ENCODE assay signal across 18 mouse cellular contexts in the genomic region with DNA sequence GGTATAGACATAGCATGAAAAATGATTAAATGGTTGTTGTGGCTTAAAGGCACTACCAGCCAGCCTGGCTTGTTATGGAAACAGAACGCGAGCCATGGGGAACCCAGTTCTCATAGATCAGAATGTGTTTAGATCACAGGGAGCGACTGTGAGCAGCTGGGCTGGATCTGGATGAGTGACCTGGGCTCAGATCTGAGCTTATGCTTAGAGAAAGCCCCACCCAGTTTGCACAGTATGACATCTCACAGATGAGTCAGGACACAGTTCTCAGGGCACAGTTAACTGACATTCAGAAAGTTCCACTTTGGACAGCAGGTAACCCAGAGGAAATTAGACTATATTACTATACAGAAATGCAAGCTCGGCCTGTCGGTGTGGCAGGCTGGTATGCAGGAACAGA.
"Had no signal": no experiment of that assay in that cellular context is flagged by ENCODE, and none has a peak within 500 bp of the region (broad histone marks: within the 10 kb centered on the region; RNA-seq: fewer than 3 reads in every experiment).

No protein-coding gene starts in this region.

- H3K4me2 ChIP-seq: limb, embryonic 12.5 days; limb, embryonic 15.5 days; liver, embryonic 11.5 days; lung, embryonic 14.5 days; midbrain, embryonic 13.5 days; neural tube, embryonic 13.5 days; stomach, embryonic 15.5 days had no signal

- H3K4me3 ChIP-seq: limb, embryonic 12.5 days; limb, embryonic 15.5 days; midbrain, embryonic 13.5 days; myocyte; neural tube, embryonic 13.5 days; stomach, embryonic 15.5 days had no signal

- DNase-seq: kidney, adult 9 months; kidney, postnatal 14 days; kidney, postnatal 4 days; left cerebral cortex, postnatal 4 days; liver, postnatal 0 days; lung, embryonic 14.5 days; thymus, adult 18-20 months; thymus, postnatal 36 days had no signal

- H3K4me1 ChIP-seq: limb, embryonic 15.5 days; midbrain, embryonic 13.5 days; neural tube, embryonic 13.5 days; stomach, embryonic 15.5 days had no signal

- H3K9me3 ChIP-seq: limb, embryonic 12.5 days; limb, embryonic 15.5 days; midbrain, embryonic 13.5 days; neural tube, embryonic 13.5 days; stomach, embryonic 15.5 days had no signal

- ATAC-seq: liver, postnatal 0 days; lung, postnatal 0 days; midbrain, embryonic 13.5 days had no signal

- H3K9ac ChIP-seq: limb, embryonic 12.5 days; limb, embryonic 15.5 days; liver, embryonic 14.5 days; liver, postnatal 0 days; lung, embryonic 14.5 days; midbrain, embryonic 13.5 days; neural tube, embryonic 13.5 days; stomach, embryonic 15.5 days had no signal

- H3K27ac ChIP-seq: limb, embryonic 12.5 days; limb, embryonic 15.5 days; liver, embryonic 14.5 days; macrophage; midbrain, embryonic 13.5 days; neural tube, embryonic 13.5 days; stomach, embryonic 15.5 days had no signal

- H3K36me3 ChIP-seq: limb, embryonic 12.5 days; limb, embryonic 15.5 days; midbrain, embryonic 13.5 days; neural tube, embryonic 13.5 days; stomach, embryonic 15.5 days had no signal

- H3K27me3 ChIP-seq: limb, embryonic 12.5 days; limb, embryonic 15.5 days; neural tube, embryonic 13.5 days; stomach, embryonic 15.5 days had no signal
